ENCODE assay signal across 20 mouse cellular contexts in the genomic region with DNA sequence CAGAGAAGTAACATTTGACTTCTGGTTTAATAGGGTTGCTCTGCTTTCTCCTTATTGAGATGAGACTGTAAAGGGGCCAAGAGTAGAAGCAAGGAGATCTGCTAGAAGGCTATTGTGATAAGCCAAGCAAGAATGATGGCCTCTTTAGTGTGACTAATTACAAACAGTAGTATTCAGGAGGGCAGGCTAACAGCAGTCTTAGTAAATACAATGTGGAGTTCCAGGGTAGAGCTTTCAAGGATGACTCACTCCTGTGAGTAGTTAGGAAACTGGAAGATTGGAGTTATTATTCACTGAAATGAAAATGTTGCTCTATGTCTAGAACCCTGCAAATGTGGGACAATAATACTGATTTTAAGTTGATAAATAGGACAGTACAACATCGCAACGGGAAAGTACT. TPM values are rescaled to one million over a fixed set of nuclear protein-coding genes. Genes with fewer than 3 reads are reported as not detected.
DNase-seq lines count a peak whose midpoint lies in the region; ATAC-seq lines count a peak whose summit lies in the region.
"Had no signal": no experiment of that assay in that cellular context is flagged by ENCODE, and none has a peak within 500 bp of the region (broad histone marks: within the 10 kb centered on the region; RNA-seq: fewer than 3 reads in every experiment).

No protein-coding gene starts in this region.

- intact Hi-C loops in left cerebral cortex, postnatal 4 days (cut with DNase I) = loop anchor here (10.0 kb wide), 1 partner anchor 54 kb away; no protein-coding TSS in a partner anchor

- ATAC-seq in monocyte, adult 5-6 weeks (replicated peaks; ENCODE audit: insufficient number of reproducible peaks, low FRiP score, low TSS enrichment, poor library complexity, severe bottlenecking) = no peak
- ATAC-seq: forebrain, embryonic 13.5 days; forebrain, embryonic 15.5 days; forebrain, postnatal 0 days had no signal

- peak; percentile 44 for DNase-seq in 416B (ENCODE audit: low read depth)
- peak; percentile 22 for DNase-seq in NIH3T3 (ENCODE audit: low read depth)
- DNase-seq in fibroblast of lung, adult 2 months (ENCODE audit: low read depth) = peak; percentile 9
- no peak for DNase-seq in left cerebral cortex, postnatal 4 days
- no peak for DNase-seq in adrenal gland, postnatal 25 days
- no peak for DNase-seq in urinary bladder, postnatal 25 days (ENCODE audit: low spot score)
- DNase-seq: adrenal gland, adult 2 months; adrenal gland, postnatal 10 days; adrenal gland, postnatal 36 days; cerebellum, adult 11 months; cerebellum, adult 18-20 months; cerebellum, adult 8-10 months; cerebellum, adult 9-11 months; cerebellum, postnatal 14 days; cerebellum, postnatal 36 days; embryo, embryonic 11 days; forebrain, postnatal 0 days had no signal

RNA-seq across cellular contexts. Expression of gene Smim4, which starts 40.2 kb away (rescaled TPM):
- total RNA-seq in left cerebral cortex, postnatal 4 days (2021) = 10 to 100 TPM; 24.8 to 25.7 TPM
- 67.9 and 77.7 TPM in 2 replicates for total RNA-seq in adrenal gland, postnatal 25 days (2021)
- total RNA-seq in monocyte, adult 5-6 weeks (2017) = 28.8 to 62.7 TPM (median 40.4 TPM) in 3 replicates

RNA-seq across cellular contexts. Expression of gene Nt5dc2, which starts 42.3 kb away (rescaled TPM):
- total RNA-seq in left cerebral cortex, postnatal 4 days (2021) = 10 to 100 TPM; 16.9 to 19.4 TPM
- 33.5 and 39.5 TPM in 2 replicates for total RNA-seq in adrenal gland, postnatal 25 days (2021)
- 1.7 to 2.7 TPM in 2 of 3 replicates, not detected in the other for total RNA-seq in monocyte, adult 5-6 weeks (2017)

Comparison
In these comparisons a context has a peak if more than half of its experiments do, and no peak if none do; other contexts are left out.
1. DNase-seq: peak in 416B (single experiment), NIH3T3 (single experiment) and fibroblast of lung, adult 2 months (single experiment); none in left cerebral cortex, postnatal 4 days (single experiment), adrenal gland, postnatal 25 days (single experiment) and urinary bladder, postnatal 25 days (single experiment).